Mouse (Mus musculus): ENCODE measurements around the gene Fam83e. TPM values are rescaled to one million over a fixed set of nuclear protein-coding genes. Genes with fewer than 3 reads are reported as not detected.

The Fam83e gene
- total RNA-seq (2012; rRNA removed) = 1.3 and 1.4 TPM in 2 replicates
- 0.13 and 0.39 TPM in 2 replicates for total RNA-seq (2014; rRNA removed)
- 0.40 and 0.74 TPM in 2 replicates for polyA plus RNA-seq (2012; ENCODE audit: insufficient read length, low read depth)

DNA sequence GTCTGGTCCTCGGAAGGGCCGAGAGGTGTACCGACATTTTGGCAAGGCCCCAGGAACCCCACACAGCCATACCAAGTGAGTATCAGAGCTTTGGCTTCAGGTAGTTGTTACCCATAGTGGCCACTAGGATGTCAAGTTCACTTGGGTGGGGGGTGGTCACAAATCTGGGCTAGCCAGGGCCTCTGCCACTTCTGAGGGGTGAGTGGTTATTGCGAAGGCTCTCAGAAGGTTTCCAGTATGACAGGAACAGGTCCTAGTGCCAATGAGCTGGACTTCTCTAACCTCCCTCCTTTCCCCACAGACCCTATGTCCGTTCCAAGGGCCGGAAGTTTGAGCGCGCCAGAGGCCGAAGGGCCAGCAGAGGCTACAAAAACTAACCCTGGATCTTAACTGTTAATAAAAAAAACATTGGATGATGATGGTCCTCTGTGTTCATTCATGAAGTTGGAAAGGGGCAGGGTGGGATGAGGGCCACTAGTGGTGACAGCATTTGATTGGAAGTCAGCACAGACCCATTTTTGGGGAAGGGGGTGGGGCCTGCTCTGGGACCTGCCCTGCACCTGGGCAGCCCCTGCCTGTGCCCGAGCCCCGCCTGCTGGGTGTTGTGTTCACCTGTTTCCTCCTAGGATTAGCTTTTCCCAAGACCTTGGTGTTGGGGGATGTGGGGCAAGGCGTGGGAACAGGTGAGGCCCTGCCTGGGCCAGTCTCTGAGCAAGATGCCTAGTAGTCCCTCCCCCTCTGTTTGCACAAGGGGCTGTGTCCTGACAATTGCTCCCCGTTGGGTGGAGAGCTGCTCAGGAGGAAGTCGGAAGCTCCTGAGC is at the start of gene Fam83e:
Gene Fam83e (plus strand): TSS at position 800 of the 821 bp plus-strand sequence.
- Histone ChIP-seq H3K4me2 (ENCODE audit: insufficient read depth, low read depth, poor library complexity, severe bottlenecking) (peak within 1 kb of the TSS; percentile 39; the same call in 1 of the 2 replicates), H3K4me1 (ENCODE audit: control insufficient read depth in 1 of 2, insufficient read depth in 2 of 2) (peaks cover 7 to 32% of the 10 kb centered on the region in 2 experiments; a peak in 3 of 4 replicates), H3K36me3 (replicated peaks in 1 of 2; ENCODE audit: control insufficient read depth in 1 of 2, insufficient read depth in 1 of 2, low read length in 1 of 2) (peaks cover 65 to 76% of the 10 kb centered on the region in 2 experiments), H3K27ac (ENCODE audit: insufficient read depth, low read depth) (0 out of 2 replicates have a peak within 1 kb of the TSS, but pooled peaks have one; percentile 4), H3K9ac (ENCODE audit: insufficient read depth, low read depth) (0 out of 2 replicates have a peak within 1 kb of the TSS, but pooled peaks have one; percentile 98), H3K79me2 (replicated peaks; ENCODE audit: control insufficient read depth, extremely low read depth, insufficient read depth, poor library complexity, severe bottlenecking) (peaks cover 35% of the 10 kb centered on the region), H3K4me3 (replicated peaks in 1 of 3; ENCODE audit: low read depth in 2 of 3, low read length in 2 of 3, poor library complexity in 1 of 3) (peak within 1 kb of the TSS in 1 of 3 experiments; percentile 100), H3K27me3 (replicated peaks) (no peaks in the 10 kb centered on the region), H3K9me3 (replicated peaks; ENCODE audit: low read length) (no peaks in the 10 kb centered on the region)
- no peak for DNase-seq (ENCODE audit: extremely low read depth)
- in situ Hi-C loops (cut with MboI; ENCODE audit: low pct_ligation_motif_present, low pct_unique_long_range_greater_than_20kb, low sequenced_read_pairs) (no loop called here), dilution Hi-C loops (cut with MboI; ENCODE audit: extremely low pct_ligation_motif_present, extremely low pct_unique_long_range_greater_than_20kb, low sequenced_read_pairs) (no loop called here)
- TF ChIP-seq ETS1 (conservative IDR thresholded peaks at IDR 0.05; ENCODE audit: low read depth, low read length) = no peak
- no peak for TF ChIP-seq SIN3A (IDR thresholded peaks at IDR 0.05; ENCODE audit: low read length)
- TF ChIP-seq MAX (IDR thresholded peaks at IDR 0.05; ENCODE audit: low read length) = no peak
- TF ChIP-seq NELFE (IDR thresholded peaks at IDR 0.05; ENCODE audit: low read depth, low read length) = 0 out of 2 replicates have a peak, but pooled peaks have one; percentile 16
- TF ChIP-seq JUN (IDR thresholded peaks at IDR 0.05; ENCODE audit: insufficient read depth, low read depth, low read length) = no peak
- TF ChIP-seq IRF4 (IDR thresholded peaks at IDR 0.05; ENCODE audit: low read depth, low read length) = no peak
- no peak for TF ChIP-seq MYC (IDR thresholded peaks at IDR 0.05; ENCODE audit: low read depth, low read length)
- TF ChIP-seq CTCF (conservative IDR thresholded peaks at IDR 0.05 in 1 of 2, IDR thresholded peaks at IDR 0.05 in 1 of 2; ENCODE audit: low read depth in 2 of 2, low read length in 2 of 2) = peak in 1 of 2 experiments; percentile 26; a peak in 2 of 4 replicates

DNA sequence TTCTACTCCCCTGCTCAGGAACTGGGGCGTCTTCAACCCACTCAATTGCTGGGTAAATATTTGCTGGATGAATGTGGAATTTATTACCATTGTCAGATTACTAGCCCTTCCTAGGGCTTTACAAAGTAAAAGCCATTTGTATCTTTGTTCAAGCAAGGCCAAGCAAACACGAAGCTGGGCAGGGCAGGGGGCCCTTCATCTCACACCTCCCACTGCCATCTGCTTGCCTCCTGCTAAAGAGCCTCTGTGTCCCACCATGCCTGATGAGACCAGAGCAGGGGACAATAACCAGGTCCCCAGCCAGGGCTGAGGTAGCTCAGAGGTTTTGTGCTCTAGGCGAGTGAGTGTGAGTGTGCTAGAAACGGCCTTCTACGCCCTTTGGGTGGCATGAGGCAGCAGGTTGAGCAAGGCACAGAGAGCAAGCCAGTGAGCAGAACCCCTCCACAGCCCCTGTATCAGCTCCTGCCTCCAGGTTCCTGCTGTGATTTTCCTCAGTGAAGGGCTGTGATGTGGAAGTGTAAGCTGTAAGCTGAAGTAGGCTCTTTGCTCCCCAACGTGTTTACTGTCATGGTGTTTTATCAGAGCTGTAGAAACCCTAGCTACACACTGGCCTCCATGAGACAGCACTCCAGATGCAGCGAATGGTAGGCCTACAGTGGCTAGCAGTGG is 43.3 kb upstream of the Fam83e start:
- no peak overlapping the region for H3K9ac ChIP-seq (ENCODE audit: insufficient read depth, low read depth)
- H3K27ac ChIP-seq (ENCODE audit: insufficient read depth, low read depth) = no peak overlapping the region
- H3K4me1 ChIP-seq (ENCODE audit: control insufficient read depth in 1 of 2, insufficient read depth in 2 of 2) = peaks cover 25 to 43% of the 10 kb centered on the region in 2 experiments
- DNase-seq (ENCODE audit: extremely low read depth) = no peak
- dilution Hi-C loops (cut with MboI; ENCODE audit: extremely low pct_ligation_motif_present, extremely low pct_unique_long_range_greater_than_20kb, low sequenced_read_pairs) = no loop called here
- no peak overlapping the region for H3K4me3 ChIP-seq (replicated peaks in 1 of 3; ENCODE audit: low read depth in 2 of 3, low read length in 2 of 3, poor library complexity in 1 of 3)
- TF ChIP-seq HCFC1 (IDR thresholded peaks at IDR 0.05; ENCODE audit: low read depth, low read length) (no peak), ZC3H11A (IDR thresholded peaks at IDR 0.05; ENCODE audit: low read depth, low read length) (no peak), JUND (conservative IDR thresholded peaks at IDR 0.05; ENCODE audit: low read depth, low read length) (no peak), JUN (IDR thresholded peaks at IDR 0.05; ENCODE audit: insufficient read depth, low read depth, low read length) (no peak), UBTF (IDR thresholded peaks at IDR 0.05; ENCODE audit: low read depth, low read length) (no peak), CHD1 (IDR thresholded peaks at IDR 0.05; ENCODE audit: low read depth, low read length) (no peak), NELFE (IDR thresholded peaks at IDR 0.05; ENCODE audit: low read depth, low read length) (no peak), SMC3 (IDR thresholded peaks at IDR 0.05; ENCODE audit: low read depth, low read length) (no peak), MAZ (IDR thresholded peaks at IDR 0.05; ENCODE audit: low read depth, low read length) (no peak), MAFK (IDR thresholded peaks at IDR 0.05; ENCODE audit: insufficient replicate concordance, low read length) (no peak), ELF1 (IDR thresholded peaks at IDR 0.05; ENCODE audit: low read depth, low read length) (no peak)
- H3K4me2 ChIP-seq (ENCODE audit: insufficient read depth, low read depth, poor library complexity, severe bottlenecking) = no peak overlapping the region
- in situ Hi-C loops (cut with MboI; ENCODE audit: low pct_ligation_motif_present, low pct_unique_long_range_greater_than_20kb, low sequenced_read_pairs) = no loop called here
- no peaks in the 10 kb centered on the region for H3K27me3 ChIP-seq (replicated peaks)
- no peaks in the 10 kb centered on the region for H3K9me3 ChIP-seq (replicated peaks; ENCODE audit: low read length)
- no peaks in the 10 kb centered on the region for H3K36me3 ChIP-seq (replicated peaks in 1 of 2; ENCODE audit: control insufficient read depth in 1 of 2, insufficient read depth in 1 of 2, low read length in 1 of 2)
- no peaks in the 10 kb centered on the region for H3K79me2 ChIP-seq (replicated peaks; ENCODE audit: control insufficient read depth, extremely low read depth, insufficient read depth, poor library complexity, severe bottlenecking)
